Mouse (Mus musculus): ENCODE results near the gene Cd2. TPM values are rescaled to one million over a fixed set of nuclear protein-coding genes. Genes with fewer than 3 reads are reported as not detected.

Gene Cd2
- total and polyA plus RNA-seq, 2 experiments from 2014 or later: 0.22 TPM; not detected in 1

- no peak overlapping the region for H3K9ac ChIP-seq (replicated peaks; ENCODE audit: low read length, poor library complexity, severe bottlenecking)
- H3K4me2 ChIP-seq (ENCODE audit: low read depth, low read length, poor library complexity, severe bottlenecking): no peak overlapping the region
- DNase-seq (ENCODE audit: low spot score): no peak
- H3K27me3 ChIP-seq (ENCODE audit: insufficient read depth, low read length): no peaks in the 10 kb centered on the region
- H3K9me3 ChIP-seq (ENCODE audit: low read length): no peaks in the 10 kb centered on the region
- H3K27ac ChIP-seq (ENCODE audit: low read depth, low read length): no peak overlapping the region
- no peak overlapping the region for H3K4me3 ChIP-seq (ENCODE audit: low read depth, low read length)
- no peak for ATAC-seq (ENCODE audit: low FRiP score)
- H3K4me1 ChIP-seq (ENCODE audit: insufficient read depth, low read length): no peaks in the 10 kb centered on the region
- no peaks in the 10 kb centered on the region for H3K36me3 ChIP-seq (ENCODE audit: insufficient read depth, low read length)
- WGBS: 88% methylated on average over 18 of the region's 19 CpGs
- TF ChIP-seq CTCF (IDR thresholded peaks at IDR 0.05): no peak
Measured at GRCm38 (mm10) chr3:101290587-101291520, 3.1 kb upstream of the Cd2 start.

DNA sequence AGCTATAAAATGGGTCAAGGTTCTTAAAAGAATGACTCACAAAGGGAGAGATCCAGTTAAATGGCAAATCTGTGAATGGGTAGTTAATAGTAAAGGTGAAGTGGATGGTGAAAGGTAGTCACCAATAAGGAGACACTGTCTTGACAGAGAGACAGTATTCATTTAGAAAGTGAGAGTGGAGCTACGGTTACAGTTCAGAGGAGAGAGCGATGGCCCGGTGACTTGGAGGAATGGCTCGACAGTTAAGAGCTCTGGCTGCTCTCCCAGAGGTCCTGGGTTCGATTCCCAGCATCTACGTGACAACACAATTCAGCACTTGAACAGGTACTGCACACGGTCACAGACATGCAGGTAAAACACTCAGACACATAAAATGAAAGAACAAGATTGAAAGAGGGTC, 2.3 kb upstream of the Cd2 start:
- Histone ChIP-seq H3K36me3 (ENCODE audit: insufficient read depth, low read length) (no peaks in the 10 kb centered on the region), H3K9ac (replicated peaks; ENCODE audit: low read length, poor library complexity, severe bottlenecking) (no peak overlapping the region), H3K4me2 (ENCODE audit: low read depth, low read length, poor library complexity, severe bottlenecking) (no peak overlapping the region), H3K27ac (ENCODE audit: low read depth, low read length) (no peak overlapping the region), H3K9me3 (ENCODE audit: low read length) (no peaks in the 10 kb centered on the region), H3K27me3 (ENCODE audit: insufficient read depth, low read length) (no peaks in the 10 kb centered on the region), H3K4me1 (ENCODE audit: insufficient read depth, low read length) (no peaks in the 10 kb centered on the region), H3K4me3 (ENCODE audit: low read depth, low read length) (no peak overlapping the region)
- 90% methylated on average over 7 of the region's 7 CpGs for WGBS
- DNase-seq (ENCODE audit: low spot score) (no peak), ATAC-seq (ENCODE audit: low FRiP score) (no peak)
- no peak for TF ChIP-seq CTCF (IDR thresholded peaks at IDR 0.05)

DNA sequence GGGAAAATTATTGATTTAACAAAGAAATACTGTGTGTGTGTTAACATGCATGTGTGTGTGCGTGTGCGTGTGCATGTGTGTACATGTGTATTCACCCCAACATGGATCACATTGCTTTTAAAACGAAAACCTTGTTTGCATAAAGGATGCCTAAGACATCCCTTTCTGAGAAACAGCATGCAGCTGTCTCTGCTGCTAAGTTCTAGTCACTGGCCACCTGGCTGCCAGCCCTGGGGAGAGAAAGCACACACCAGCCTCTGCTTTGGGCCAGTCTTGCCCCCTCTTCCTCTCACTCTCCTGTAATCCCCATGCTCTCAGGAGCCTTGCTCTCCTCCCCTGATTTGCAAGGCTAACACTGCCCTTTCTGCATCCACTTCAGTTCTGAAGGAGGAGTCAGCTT, 1.7 kb upstream of the Cd2 start:
- TF ChIP-seq CTCF (IDR thresholded peaks at IDR 0.05): no peak
- no peaks in the 10 kb centered on the region for H3K27me3 ChIP-seq (ENCODE audit: insufficient read depth, low read length)
- ATAC-seq (ENCODE audit: low FRiP score) (no peak), DNase-seq (ENCODE audit: low spot score) (no peak)
- no peak overlapping the region for H3K4me3 ChIP-seq (ENCODE audit: low read depth, low read length)
- WGBS: 88% methylated on average over 3 of the region's 3 CpGs
- no peak overlapping the region for H3K9ac ChIP-seq (replicated peaks; ENCODE audit: low read length, poor library complexity, severe bottlenecking)
- no peak overlapping the region for H3K4me2 ChIP-seq (ENCODE audit: low read depth, low read length, poor library complexity, severe bottlenecking)
- H3K36me3 ChIP-seq (ENCODE audit: insufficient read depth, low read length): no peaks in the 10 kb centered on the region
- H3K9me3 ChIP-seq (ENCODE audit: low read length): no peaks in the 10 kb centered on the region
- no peak overlapping the region for H3K27ac ChIP-seq (ENCODE audit: low read depth, low read length)
- no peaks in the 10 kb centered on the region for H3K4me1 ChIP-seq (ENCODE audit: insufficient read depth, low read length)

- no peaks in the 10 kb centered on the region for H3K27me3 ChIP-seq (ENCODE audit: insufficient read depth, low read length)
- H3K36me3 ChIP-seq (ENCODE audit: insufficient read depth, low read length): no peaks in the 10 kb centered on the region
- H3K27ac ChIP-seq (ENCODE audit: low read depth, low read length): no peak overlapping the region
- H3K4me3 ChIP-seq (ENCODE audit: low read depth, low read length): no peak overlapping the region
- no peaks in the 10 kb centered on the region for H3K9me3 ChIP-seq (ENCODE audit: low read length)
- H3K9ac ChIP-seq (replicated peaks; ENCODE audit: low read length, poor library complexity, severe bottlenecking): no peak overlapping the region
- ATAC-seq (ENCODE audit: low FRiP score): no peak
- WGBS: 87% methylated on average over 12 of the region's 12 CpGs
- H3K4me2 ChIP-seq (ENCODE audit: low read depth, low read length, poor library complexity, severe bottlenecking): no peak overlapping the region
- DNase-seq (ENCODE audit: low spot score): no peak
- no peak for TF ChIP-seq CTCF (IDR thresholded peaks at IDR 0.05)
- no peaks in the 10 kb centered on the region; the same call in 1 of the 2 replicates for H3K4me1 ChIP-seq (ENCODE audit: insufficient read depth, low read length)
Measured at GRCm38 (mm10) chr3:101286336-101287325, 1.1 kb downstream of the Cd2 start.

GRCm38 (mm10) chr3:101285851-101286250, 1.9 kb downstream of the Cd2 start:
- no peaks in the 10 kb centered on the region for H3K36me3 ChIP-seq (ENCODE audit: insufficient read depth, low read length)
- no peaks in the 10 kb centered on the region; the same call in 1 of the 2 replicates for H3K4me1 ChIP-seq (ENCODE audit: insufficient read depth, low read length)
- no peak overlapping the region for H3K4me2 ChIP-seq (ENCODE audit: low read depth, low read length, poor library complexity, severe bottlenecking)
- H3K4me3 ChIP-seq (ENCODE audit: low read depth, low read length): no peak overlapping the region
- DNase-seq (ENCODE audit: low spot score) (no peak), ATAC-seq (ENCODE audit: low FRiP score) (no peak; the same call in 1 of the 2 replicates)
- 94% methylated on average over 12 of the region's 12 CpGs for WGBS
- H3K27ac ChIP-seq (ENCODE audit: low read depth, low read length): no peak overlapping the region
- H3K9ac ChIP-seq (replicated peaks; ENCODE audit: low read length, poor library complexity, severe bottlenecking): no peak overlapping the region
- no peaks in the 10 kb centered on the region for H3K27me3 ChIP-seq (ENCODE audit: insufficient read depth, low read length)
- TF ChIP-seq CTCF (IDR thresholded peaks at IDR 0.05): no peak
- no peaks in the 10 kb centered on the region for H3K9me3 ChIP-seq (ENCODE audit: low read length)
